Mouse (Mus musculus): ENCODE results near the gene Gm10715. TPM values are rescaled to one million over a fixed set of nuclear protein-coding genes. Genes with fewer than 3 reads are reported as not detected.
"Not testable (repeated sequence)": the region's sequence is repeated elsewhere in the genome, so short reads cannot be mapped to it uniquely, and the experiment has no call there.

Gene Gm10715
- total RNA-seq (2012; rRNA removed) = not detected in 2 replicates

DNA sequence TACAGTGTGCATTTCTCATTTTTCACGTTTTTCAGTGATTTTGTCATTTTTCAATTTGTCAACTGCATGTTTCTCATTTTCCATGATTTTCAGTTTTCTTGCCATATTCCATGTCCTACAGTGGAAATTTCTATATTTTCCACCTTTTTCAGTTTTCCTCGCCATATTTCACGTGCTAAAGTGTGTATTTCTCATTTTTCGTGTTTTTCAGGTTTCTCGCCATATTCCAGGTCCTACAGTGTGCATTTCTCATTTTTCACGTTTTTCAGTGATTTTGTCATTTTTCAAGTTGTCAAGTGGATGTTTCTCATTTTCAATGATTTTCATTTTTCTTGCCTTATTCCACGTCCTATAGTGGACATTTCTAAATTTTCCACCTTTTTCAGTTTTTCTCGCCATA is at the start of gene Gm10715:
Gm10715 (plus strand) TSS at position 301 of the 400 bp plus-strand sequence.
- in situ Hi-C loops (cut with MboI; ENCODE audit: low sequenced_read_pairs in 2 of 2, unreplicated experiment in 2 of 2) = not testable (repeated sequence)

DNA sequence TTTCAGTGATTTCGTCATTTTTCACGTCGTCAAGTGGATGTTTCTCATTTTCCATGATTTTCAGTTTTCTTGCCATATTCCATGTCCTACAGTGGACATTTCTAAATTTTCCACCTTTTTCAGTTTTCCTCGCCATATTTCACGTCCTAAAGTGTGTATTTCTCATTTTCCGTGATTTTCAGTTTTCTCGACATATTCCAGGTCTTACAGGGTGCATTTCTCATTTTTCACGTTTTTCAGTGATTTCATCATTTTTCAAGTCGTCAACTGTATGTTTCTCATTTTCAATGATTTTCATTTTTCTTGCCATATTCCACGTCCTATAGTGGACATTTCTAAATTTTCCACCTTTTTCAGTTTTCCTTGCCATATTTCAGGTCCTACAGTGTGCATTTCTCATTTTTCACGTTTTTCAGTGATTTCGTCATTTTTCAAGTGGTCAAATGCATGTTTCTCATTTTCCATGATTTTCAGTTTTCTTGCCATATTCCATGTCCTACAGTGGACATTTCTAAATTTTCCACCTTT is 36.2 kb upstream of the Gm10715 start, which contains the start of gene Gm10722:
Gm10722 (plus strand) TSS at position 478 of the 528 bp plus-strand sequence.
- H3K4me3 ChIP-seq (ENCODE audit: insufficient read depth in 1 of 2, low read depth in 1 of 2, low read length in 2 of 2, poor library complexity in 1 of 2, severe bottlenecking in 1 of 2); DNase-seq (ENCODE audit: low read depth, low spot score); in situ Hi-C loops (cut with MboI; ENCODE audit: low sequenced_read_pairs in 2 of 2, unreplicated experiment in 2 of 2); H3K4me1 ChIP-seq (ENCODE audit: control insufficient read depth in 2 of 2, insufficient read depth in 2 of 2, low read length in 2 of 2, poor library complexity in 1 of 2); H3K9me3 ChIP-seq (ENCODE audit: control insufficient read depth, insufficient read depth, low read depth, low read length); H3K27ac ChIP-seq (ENCODE audit: insufficient read depth, low read depth, low read length, poor library complexity, severe bottlenecking); H3K9ac ChIP-seq (ENCODE audit: insufficient read depth, low read depth, low read length, poor library complexity, severe bottlenecking); H3K36me3 ChIP-seq (ENCODE audit: control insufficient read depth, insufficient read depth, low read length, poor library complexity, severe bottlenecking): not testable (repeated sequence)

More for the DNA sequence above, at the start of gene Gm10715:
- DNase-seq (ENCODE audit: low read depth, low spot score); H3K27ac ChIP-seq (ENCODE audit: insufficient read depth, low read depth, low read length, poor library complexity, severe bottlenecking); H3K9ac ChIP-seq (ENCODE audit: insufficient read depth, low read depth, low read length, poor library complexity, severe bottlenecking); H3K4me1 ChIP-seq (ENCODE audit: control insufficient read depth in 2 of 2, insufficient read depth in 2 of 2, low read length in 2 of 2, poor library complexity in 1 of 2); H3K9me3 ChIP-seq (ENCODE audit: control insufficient read depth, insufficient read depth, low read depth, low read length); H3K36me3 ChIP-seq (ENCODE audit: control insufficient read depth, insufficient read depth, low read length, poor library complexity, severe bottlenecking); H3K4me3 ChIP-seq (ENCODE audit: insufficient read depth in 1 of 2, low read depth in 1 of 2, low read length in 2 of 2, poor library complexity in 1 of 2, severe bottlenecking in 1 of 2): not testable (repeated sequence)

DNA sequence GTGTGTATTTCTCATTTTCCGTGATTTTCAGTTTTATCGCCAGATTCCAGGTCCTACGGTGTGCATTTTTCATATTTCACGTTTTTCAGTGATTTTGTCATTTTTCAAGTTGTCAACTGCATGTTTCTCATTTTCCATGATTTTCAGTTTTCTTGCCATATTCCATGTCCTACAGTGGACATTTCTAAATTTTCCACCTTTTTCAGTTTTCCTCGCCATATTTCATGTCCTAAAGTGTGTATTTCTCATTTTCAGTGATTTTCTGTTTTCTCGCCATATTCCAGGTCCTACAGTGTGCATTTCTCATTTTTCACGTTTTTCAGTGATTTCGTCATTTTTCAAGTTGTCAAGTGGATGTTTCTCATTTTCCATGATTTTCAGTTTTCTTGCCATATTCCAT is 35.7 kb upstream of the Gm10715 start:
- H3K27ac ChIP-seq (ENCODE audit: insufficient read depth, low read depth, low read length, poor library complexity, severe bottlenecking); in situ Hi-C loops (cut with MboI; ENCODE audit: low sequenced_read_pairs in 2 of 2, unreplicated experiment in 2 of 2); H3K36me3 ChIP-seq (ENCODE audit: control insufficient read depth, insufficient read depth, low read length, poor library complexity, severe bottlenecking); H3K9me3 ChIP-seq (ENCODE audit: control insufficient read depth, insufficient read depth, low read depth, low read length); DNase-seq (ENCODE audit: low read depth, low spot score); H3K4me1 ChIP-seq (ENCODE audit: control insufficient read depth in 2 of 2, insufficient read depth in 2 of 2, low read length in 2 of 2, poor library complexity in 1 of 2); H3K4me3 ChIP-seq (ENCODE audit: insufficient read depth in 1 of 2, low read depth in 1 of 2, low read length in 2 of 2, poor library complexity in 1 of 2, severe bottlenecking in 1 of 2); H3K9ac ChIP-seq (ENCODE audit: insufficient read depth, low read depth, low read length, poor library complexity, severe bottlenecking): not testable (repeated sequence)

DNA sequence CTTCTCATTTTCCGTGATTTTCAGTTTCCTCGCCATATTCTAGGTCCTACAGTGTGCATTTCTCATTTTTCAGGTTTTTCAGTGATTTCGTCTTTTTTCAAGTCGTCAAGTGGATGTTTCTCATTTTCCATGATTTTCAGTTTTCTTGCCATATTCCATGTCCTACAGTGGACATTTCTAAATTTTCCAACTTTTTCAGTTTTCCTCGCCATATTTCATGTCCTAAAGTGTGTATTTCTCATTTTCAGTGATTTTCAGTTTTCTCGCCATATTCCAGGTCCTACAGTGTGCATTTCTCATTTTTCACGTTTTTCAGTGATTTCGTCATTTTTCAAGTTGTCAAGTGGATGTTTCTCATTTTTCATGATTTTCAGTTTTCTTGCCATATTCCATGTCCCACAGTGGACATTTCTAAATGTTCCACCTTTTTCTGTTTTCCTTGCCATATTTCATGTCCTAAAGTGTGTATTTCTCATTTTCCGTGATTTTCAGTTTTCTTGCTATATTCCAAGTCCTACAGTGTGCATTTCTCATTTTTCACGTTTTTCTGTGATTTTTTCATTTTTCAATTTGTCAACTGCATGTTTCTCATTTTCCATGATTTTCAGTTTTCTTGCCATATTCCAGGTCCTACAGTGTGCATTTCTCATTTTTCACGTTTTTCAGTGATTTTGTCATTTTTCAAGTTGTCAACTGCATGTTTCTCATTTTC is 34.6 kb upstream of the Gm10715 start:
- DNase-seq (ENCODE audit: low read depth, low spot score); H3K4me1 ChIP-seq (ENCODE audit: control insufficient read depth in 2 of 2, insufficient read depth in 2 of 2, low read length in 2 of 2, poor library complexity in 1 of 2); H3K36me3 ChIP-seq (ENCODE audit: control insufficient read depth, insufficient read depth, low read length, poor library complexity, severe bottlenecking); H3K9me3 ChIP-seq (ENCODE audit: control insufficient read depth, insufficient read depth, low read depth, low read length); H3K27ac ChIP-seq (ENCODE audit: insufficient read depth, low read depth, low read length, poor library complexity, severe bottlenecking); H3K4me3 ChIP-seq (ENCODE audit: insufficient read depth in 1 of 2, low read depth in 1 of 2, low read length in 2 of 2, poor library complexity in 1 of 2, severe bottlenecking in 1 of 2); H3K9ac ChIP-seq (ENCODE audit: insufficient read depth, low read depth, low read length, poor library complexity, severe bottlenecking); in situ Hi-C loops (cut with MboI; ENCODE audit: low sequenced_read_pairs in 2 of 2, unreplicated experiment in 2 of 2): not testable (repeated sequence)

DNA sequence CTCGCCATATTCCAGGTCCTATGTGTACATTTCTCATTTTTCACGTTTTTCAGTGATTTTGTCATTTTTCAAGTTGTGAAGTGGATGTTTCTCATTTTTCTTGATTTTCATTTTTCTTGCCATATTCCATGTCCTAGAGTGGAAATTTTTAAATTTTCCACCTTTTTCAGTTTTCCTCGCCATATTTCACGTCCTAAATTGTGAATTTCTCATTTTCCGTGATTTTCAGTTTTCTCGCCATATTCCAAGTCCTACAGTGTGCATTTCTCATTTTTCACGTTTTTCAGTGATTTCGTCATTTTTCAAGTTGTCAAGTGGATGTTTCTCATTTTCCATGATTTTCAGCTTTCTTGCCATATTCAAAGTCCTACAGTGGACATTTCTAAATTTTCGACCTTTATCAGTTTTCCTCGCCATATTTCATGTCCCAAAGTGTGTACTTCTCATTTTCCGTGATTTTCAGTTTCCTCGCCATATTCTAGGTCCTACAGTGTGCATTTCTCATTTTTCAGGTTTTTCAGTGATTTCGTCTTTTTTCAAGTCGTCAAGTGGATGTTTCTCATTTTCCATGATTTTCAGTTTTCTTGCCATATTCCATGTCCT is 33.8 kb upstream of the Gm10715 start, which contains the start of gene Gm11168:
Gm11168 (plus strand) TSS at position 553 of the 603 bp plus-strand sequence.
- H3K36me3 ChIP-seq (ENCODE audit: control insufficient read depth, insufficient read depth, low read length, poor library complexity, severe bottlenecking); H3K4me3 ChIP-seq (ENCODE audit: insufficient read depth in 1 of 2, low read depth in 1 of 2, low read length in 2 of 2, poor library complexity in 1 of 2, severe bottlenecking in 1 of 2); H3K4me1 ChIP-seq (ENCODE audit: control insufficient read depth in 2 of 2, insufficient read depth in 2 of 2, low read length in 2 of 2, poor library complexity in 1 of 2); in situ Hi-C loops (cut with MboI; ENCODE audit: low sequenced_read_pairs in 2 of 2, unreplicated experiment in 2 of 2); H3K9me3 ChIP-seq (ENCODE audit: control insufficient read depth, insufficient read depth, low read depth, low read length); DNase-seq (ENCODE audit: low read depth, low spot score); H3K9ac ChIP-seq (ENCODE audit: insufficient read depth, low read depth, low read length, poor library complexity, severe bottlenecking); H3K27ac ChIP-seq (ENCODE audit: insufficient read depth, low read depth, low read length, poor library complexity, severe bottlenecking): not testable (repeated sequence)

DNA sequence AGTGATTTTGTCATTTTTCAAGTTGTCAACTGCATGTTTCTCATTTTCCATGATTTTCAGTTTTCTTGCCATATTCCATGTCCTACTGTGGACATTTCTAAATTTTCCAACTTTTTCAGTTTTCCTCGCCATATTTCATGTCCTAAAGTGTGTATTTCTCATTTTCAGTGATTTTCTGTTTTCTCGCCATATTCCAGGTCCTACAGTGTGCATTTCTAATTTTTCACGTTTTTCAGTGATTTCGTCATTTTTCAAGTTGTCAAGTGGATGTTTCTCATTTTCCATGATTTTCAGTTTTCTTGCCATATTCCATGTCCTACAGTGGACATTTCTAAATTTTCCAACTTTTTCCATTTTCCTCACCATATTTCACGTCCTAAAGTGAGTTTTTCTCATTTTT is 30.5 kb upstream of the Gm10715 start:
- DNase-seq (ENCODE audit: low read depth, low spot score); H3K9ac ChIP-seq (ENCODE audit: insufficient read depth, low read depth, low read length, poor library complexity, severe bottlenecking); H3K36me3 ChIP-seq (ENCODE audit: control insufficient read depth, insufficient read depth, low read length, poor library complexity, severe bottlenecking); H3K9me3 ChIP-seq (ENCODE audit: control insufficient read depth, insufficient read depth, low read depth, low read length); H3K27ac ChIP-seq (ENCODE audit: insufficient read depth, low read depth, low read length, poor library complexity, severe bottlenecking); H3K4me1 ChIP-seq (ENCODE audit: control insufficient read depth in 2 of 2, insufficient read depth in 2 of 2, low read length in 2 of 2, poor library complexity in 1 of 2); in situ Hi-C loops (cut with MboI; ENCODE audit: low sequenced_read_pairs in 2 of 2, unreplicated experiment in 2 of 2); H3K4me3 ChIP-seq (ENCODE audit: insufficient read depth in 1 of 2, low read depth in 1 of 2, low read length in 2 of 2, poor library complexity in 1 of 2, severe bottlenecking in 1 of 2): not testable (repeated sequence)

DNA sequence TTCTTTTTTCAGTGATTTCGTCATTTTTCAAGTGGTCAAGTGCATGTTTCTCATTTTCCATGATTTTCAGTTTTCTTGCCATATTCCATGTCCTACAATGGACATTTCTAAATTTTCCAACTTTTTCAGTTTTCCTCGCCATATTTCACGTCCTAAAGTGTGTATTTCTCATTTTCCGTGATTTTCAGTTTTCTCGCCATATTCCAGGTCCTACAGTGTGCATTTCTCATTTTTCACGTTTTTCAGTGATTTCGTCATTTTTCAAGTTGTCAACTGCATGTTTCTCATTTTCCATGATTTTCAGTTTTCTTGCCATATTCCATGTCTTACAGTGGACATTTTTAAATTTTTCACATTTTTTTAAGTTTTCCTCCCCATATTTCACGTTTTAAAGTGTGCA is 30.0 kb upstream of the Gm10715 start:
- in situ Hi-C loops (cut with MboI; ENCODE audit: low sequenced_read_pairs in 2 of 2, unreplicated experiment in 2 of 2); H3K27ac ChIP-seq (ENCODE audit: insufficient read depth, low read depth, low read length, poor library complexity, severe bottlenecking); H3K4me1 ChIP-seq (ENCODE audit: control insufficient read depth in 2 of 2, insufficient read depth in 2 of 2, low read length in 2 of 2, poor library complexity in 1 of 2); H3K4me3 ChIP-seq (ENCODE audit: insufficient read depth in 1 of 2, low read depth in 1 of 2, low read length in 2 of 2, poor library complexity in 1 of 2, severe bottlenecking in 1 of 2); DNase-seq (ENCODE audit: low read depth, low spot score); H3K36me3 ChIP-seq (ENCODE audit: control insufficient read depth, insufficient read depth, low read length, poor library complexity, severe bottlenecking); H3K9ac ChIP-seq (ENCODE audit: insufficient read depth, low read depth, low read length, poor library complexity, severe bottlenecking); H3K9me3 ChIP-seq (ENCODE audit: control insufficient read depth, insufficient read depth, low read depth, low read length): not testable (repeated sequence)

DNA sequence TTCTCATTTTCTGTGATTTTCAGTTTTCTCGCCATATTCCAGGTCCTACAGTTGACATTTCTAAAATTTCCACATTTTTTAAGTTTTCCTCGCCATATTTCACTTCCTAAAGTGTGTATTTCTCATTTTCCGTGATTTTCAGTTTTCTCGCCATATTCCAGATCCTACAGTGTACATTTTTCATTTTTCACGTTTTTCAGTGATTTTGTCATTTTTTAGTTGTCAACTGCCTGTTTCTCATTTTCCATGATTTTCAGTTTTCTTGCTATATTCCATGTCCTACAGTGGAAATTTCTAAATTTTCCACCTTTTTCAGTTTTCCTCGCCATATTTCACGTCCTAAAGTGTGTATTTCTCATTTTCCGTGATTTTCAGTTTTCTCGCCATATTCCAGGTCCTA is 29.4 kb upstream of the Gm10715 start:
- H3K9ac ChIP-seq (ENCODE audit: insufficient read depth, low read depth, low read length, poor library complexity, severe bottlenecking); H3K9me3 ChIP-seq (ENCODE audit: control insufficient read depth, insufficient read depth, low read depth, low read length); DNase-seq (ENCODE audit: low read depth, low spot score); H3K4me3 ChIP-seq (ENCODE audit: insufficient read depth in 1 of 2, low read depth in 1 of 2, low read length in 2 of 2, poor library complexity in 1 of 2, severe bottlenecking in 1 of 2); H3K27ac ChIP-seq (ENCODE audit: insufficient read depth, low read depth, low read length, poor library complexity, severe bottlenecking); H3K36me3 ChIP-seq (ENCODE audit: control insufficient read depth, insufficient read depth, low read length, poor library complexity, severe bottlenecking); H3K4me1 ChIP-seq (ENCODE audit: control insufficient read depth in 2 of 2, insufficient read depth in 2 of 2, low read length in 2 of 2, poor library complexity in 1 of 2); in situ Hi-C loops (cut with MboI; ENCODE audit: low sequenced_read_pairs in 2 of 2, unreplicated experiment in 2 of 2): not testable (repeated sequence)

Data from ES-E14 (cell line).